Mouse (Mus musculus): Measurements from ENCODE around the gene Ephx1. TPM values are rescaled to one million over a fixed set of nuclear protein-coding genes. Genes with fewer than 3 reads are reported as not detected.
"Not testable (repeated sequence)": the region's sequence is repeated elsewhere in the genome, so short reads cannot be mapped to it uniquely, and the experiment has no call there.

Gene Ephx1
- polyA plus RNA-seq, 1 experiment from 2014 or later = 3.5 TPM

DNA sequence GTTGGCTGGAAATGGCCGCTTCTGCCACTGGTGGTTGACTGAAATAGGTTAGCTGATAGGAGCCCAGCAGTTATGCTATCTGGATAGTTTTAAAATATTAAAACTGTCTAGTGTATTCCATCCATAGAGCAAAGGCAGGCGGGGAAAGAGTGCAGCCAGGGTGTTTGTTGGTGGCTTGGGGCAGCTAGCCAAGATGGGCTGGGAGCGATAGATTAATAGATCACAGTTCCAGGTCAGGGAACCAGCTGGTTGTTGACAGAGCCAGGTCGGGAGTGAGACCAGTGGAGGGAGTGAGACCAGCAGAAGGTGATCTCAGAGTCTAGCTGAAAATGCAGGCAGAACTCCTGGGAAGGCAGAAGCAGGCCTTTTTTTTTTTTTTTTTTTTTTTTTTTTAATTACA lies 16.9 kb upstream of the Ephx1 start:
- Histone ChIP-seq H3K9ac (no peak overlapping the region), H3K27ac (no peak overlapping the region), H3K27me3 (peaks cover 14% of the 10 kb centered on the region), H3K9me3 (replicated peaks) (no peaks in the 10 kb centered on the region), H3K4me1 (replicated peaks) (peaks cover 18% of the 10 kb centered on the region), H3K36me3 (no peaks in the 10 kb centered on the region), H3K4me2 (no peak overlapping the region), H3K4me3 (replicated peaks) (no peak overlapping the region)
- ATAC-seq (ENCODE audit: low read depth) (no peak), DNase-seq (no peak)
- 59% methylated on average over 4 of the region's 4 CpGs for WGBS (ENCODE audit: insufficient replicate concordance)

DNA sequence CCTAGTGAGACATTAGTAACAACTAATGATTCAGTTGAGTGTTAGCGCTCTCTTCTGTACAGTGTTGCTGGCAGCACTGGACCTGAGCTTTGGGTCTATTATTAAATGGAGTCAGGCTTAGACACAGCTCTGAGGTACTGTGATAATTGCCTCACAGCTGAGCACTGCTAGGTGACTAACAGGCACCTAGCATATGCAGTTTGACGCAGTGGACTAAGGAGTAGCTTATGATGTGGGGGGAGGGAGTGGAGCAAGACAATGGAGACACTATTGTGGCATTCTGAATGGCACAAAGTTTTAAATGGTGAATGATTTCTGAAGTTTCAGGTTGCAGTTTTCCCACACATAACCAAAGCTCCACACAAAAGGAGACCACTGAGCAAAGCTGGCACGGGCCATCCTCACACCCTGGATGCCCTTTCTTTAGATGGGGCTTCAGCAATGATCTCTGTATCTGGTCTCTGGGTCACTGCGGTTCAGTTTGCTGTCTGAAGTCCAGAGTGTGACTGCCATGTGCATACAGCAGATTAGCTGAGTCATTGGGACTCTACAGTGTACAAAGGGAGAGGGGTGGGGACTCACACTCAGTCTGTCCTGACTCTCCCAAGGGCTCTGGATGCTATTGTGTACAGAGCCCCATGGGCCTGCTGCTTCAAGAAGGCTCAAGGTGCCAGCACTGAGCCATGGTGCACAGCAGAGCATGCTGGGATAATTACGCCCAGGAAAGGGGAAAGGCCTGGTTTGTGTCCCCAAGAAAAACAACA lies 14.5 kb upstream of the Ephx1 start:
- H3K36me3 ChIP-seq; H3K9me3 ChIP-seq (replicated peaks); H3K4me3 ChIP-seq (replicated peaks); DNase-seq; H3K9ac ChIP-seq; H3K4me2 ChIP-seq; H3K27me3 ChIP-seq; H3K27ac ChIP-seq: not testable (repeated sequence)
- 75% methylated on average over 5 of the region's 5 CpGs for WGBS (ENCODE audit: insufficient replicate concordance)
- peak; percentile 84 for ATAC-seq (ENCODE audit: low read depth)
- H3K4me1 ChIP-seq (replicated peaks) = peaks cover 18% of the 10 kb centered on the region

DNA sequence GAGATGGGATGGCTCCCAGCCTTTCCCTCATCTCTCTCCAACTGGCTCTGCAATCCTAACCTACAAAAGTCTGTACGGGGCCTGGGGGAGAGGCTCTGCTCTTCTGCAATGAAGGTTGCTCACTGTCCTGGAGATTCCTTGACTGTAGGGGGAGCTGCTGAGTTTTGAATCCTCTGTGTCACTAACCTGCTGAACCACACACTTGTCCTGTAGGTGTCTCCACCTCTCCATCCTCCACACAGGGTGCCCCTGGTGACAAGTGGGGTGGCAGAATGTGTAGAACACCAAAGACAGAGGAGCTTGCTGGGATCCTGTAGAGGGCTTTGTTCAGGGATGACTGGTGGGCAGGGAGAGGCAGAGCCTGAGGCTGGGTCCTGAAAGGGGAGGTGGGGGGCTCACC lies 1.6 kb upstream of the Ephx1 start:
- Histone ChIP-seq H3K27ac (no peak overlapping the region), H3K4me1 (replicated peaks) (peaks cover 20% of the 10 kb centered on the region), H3K4me2 (no peak overlapping the region), H3K27me3 (peaks cover 26% of the 10 kb centered on the region), H3K9me3 (replicated peaks) (no peaks in the 10 kb centered on the region), H3K4me3 (replicated peaks) (no peak overlapping the region), H3K9ac (no peak overlapping the region), H3K36me3 (no peaks in the 10 kb centered on the region)
- whole genome bisulfite sequencing (ENCODE audit: insufficient replicate concordance) = 18% methylated on average over 1 of the region's 1 CpGs
- DNase-seq (peak; percentile 63), ATAC-seq (ENCODE audit: low read depth) (peak; percentile 71)

DNA sequence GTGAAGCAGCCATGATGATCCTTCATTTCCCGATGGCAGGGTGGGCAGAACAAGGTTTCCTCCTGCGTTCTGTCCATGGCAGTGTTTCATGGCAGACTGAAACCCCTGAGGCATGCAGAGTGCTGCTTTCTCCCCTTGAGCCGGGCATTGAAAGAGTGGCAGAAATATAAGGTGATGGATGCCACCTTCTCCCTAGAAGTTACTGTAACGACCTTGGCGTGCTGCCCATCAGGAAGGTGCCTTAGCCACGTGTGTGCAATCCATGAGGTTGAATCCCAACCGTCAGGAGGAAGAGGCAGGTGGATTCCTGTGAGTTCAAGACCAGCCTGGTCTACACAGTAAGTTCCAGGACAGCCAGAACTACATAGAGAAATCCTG lies 773 bp upstream of the Ephx1 start:
- peaks cover 28% of the 10 kb centered on the region for H3K4me1 ChIP-seq (replicated peaks)
- ATAC-seq (ENCODE audit: low read depth) (no peak), DNase-seq (no peak)
- H3K9ac ChIP-seq = no peak overlapping the region
- no peak overlapping the region for H3K4me2 ChIP-seq
- no peaks in the 10 kb centered on the region for H3K9me3 ChIP-seq (replicated peaks)
- H3K4me3 ChIP-seq (replicated peaks) = no peak overlapping the region
- H3K36me3 ChIP-seq = no peaks in the 10 kb centered on the region
- 53% methylated on average over 7 of the region's 7 CpGs for WGBS (ENCODE audit: insufficient replicate concordance)
- H3K27ac ChIP-seq = no peak overlapping the region
- peaks cover 34% of the 10 kb centered on the region for H3K27me3 ChIP-seq

DNA sequence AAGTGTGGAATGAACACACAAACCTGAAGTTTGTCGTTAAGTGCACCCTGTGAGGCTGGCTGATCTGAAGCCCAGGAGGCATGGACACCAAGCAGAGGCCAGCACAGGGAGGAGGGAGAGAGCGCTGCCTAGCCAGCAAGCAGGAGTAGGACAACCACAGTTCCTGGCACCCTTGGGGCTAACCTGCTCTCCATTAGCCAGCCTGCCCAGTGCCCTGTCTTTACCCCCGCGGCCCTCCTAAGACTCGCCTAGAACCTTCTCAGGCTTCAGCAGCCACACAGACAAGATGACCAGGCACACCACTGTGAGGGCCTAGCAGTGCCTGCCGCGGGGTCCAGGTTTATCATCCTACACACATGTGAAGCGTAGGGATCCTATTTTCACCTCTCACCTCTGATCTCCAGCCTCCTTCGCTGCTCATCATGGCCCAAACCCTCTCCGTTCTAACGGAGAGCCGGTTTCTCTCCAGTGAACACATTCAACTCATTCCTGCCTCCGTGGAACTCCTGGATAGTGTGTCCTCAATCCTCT lies 2.7 kb downstream of the Ephx1 start:
- Histone ChIP-seq H3K4me3 (replicated peaks) (no peak overlapping the region), H3K27me3 (peaks cover 48% of the 10 kb centered on the region)
- WGBS (ENCODE audit: insufficient replicate concordance) = 69% methylated on average over 13 of the region's 13 CpGs

DNA sequence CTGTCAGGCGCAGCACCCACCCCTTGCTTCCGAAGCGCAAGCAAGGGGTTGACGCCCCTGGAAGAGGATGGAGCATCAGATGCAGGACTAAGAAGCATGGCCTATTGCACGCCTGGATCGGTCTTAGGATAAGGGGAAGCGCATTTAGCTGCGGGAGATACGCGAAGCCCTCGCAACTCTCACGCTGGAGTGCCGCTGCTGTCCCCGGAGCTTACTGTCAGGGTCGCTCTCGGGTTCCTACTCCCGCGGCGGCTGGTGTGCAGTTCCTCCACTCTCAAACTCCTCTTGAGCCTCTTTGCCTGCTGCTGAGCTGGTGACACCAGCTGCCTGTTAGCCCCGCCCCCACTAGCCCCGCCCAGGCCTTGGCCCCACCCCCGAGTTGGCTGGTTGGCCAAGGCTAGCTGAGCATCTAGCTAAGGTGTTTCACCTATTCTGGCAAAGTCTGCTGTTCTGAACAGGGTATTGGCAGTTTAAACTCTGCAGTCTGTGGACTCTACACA lies 3.4 kb downstream of the Ephx1 start:
- ATAC-seq (ENCODE audit: low read depth) = peak; percentile 70
- Histone ChIP-seq H3K27ac (peak overlapping the region; percentile 19), H3K27me3 (peaks cover 48% of the 10 kb centered on the region), H3K9ac (peak overlapping the region; percentile 43), H3K4me3 (replicated peaks) (peak overlapping the region; percentile 53), H3K9me3 (replicated peaks) (no peaks in the 10 kb centered on the region), H3K36me3 (no peaks in the 10 kb centered on the region), H3K4me2 (peak overlapping the region; percentile 74), H3K4me1 (replicated peaks) (peaks cover 38% of the 10 kb centered on the region)
- peak; percentile 58 for DNase-seq
- 1% methylated on average over 22 of the region's 22 CpGs for WGBS (ENCODE audit: insufficient replicate concordance)

More for the DNA sequence above, 2.7 kb downstream of the Ephx1 start:
- ATAC-seq (ENCODE audit: low read depth) = no peak
- H3K27ac ChIP-seq = no peak overlapping the region
- no peaks in the 10 kb centered on the region for H3K36me3 ChIP-seq
- H3K9ac ChIP-seq = no peak overlapping the region
- no peaks in the 10 kb centered on the region for H3K9me3 ChIP-seq (replicated peaks)
- peaks cover 38% of the 10 kb centered on the region for H3K4me1 ChIP-seq (replicated peaks)
- DNase-seq = no peak
- H3K4me2 ChIP-seq = no peak overlapping the region

DNA sequence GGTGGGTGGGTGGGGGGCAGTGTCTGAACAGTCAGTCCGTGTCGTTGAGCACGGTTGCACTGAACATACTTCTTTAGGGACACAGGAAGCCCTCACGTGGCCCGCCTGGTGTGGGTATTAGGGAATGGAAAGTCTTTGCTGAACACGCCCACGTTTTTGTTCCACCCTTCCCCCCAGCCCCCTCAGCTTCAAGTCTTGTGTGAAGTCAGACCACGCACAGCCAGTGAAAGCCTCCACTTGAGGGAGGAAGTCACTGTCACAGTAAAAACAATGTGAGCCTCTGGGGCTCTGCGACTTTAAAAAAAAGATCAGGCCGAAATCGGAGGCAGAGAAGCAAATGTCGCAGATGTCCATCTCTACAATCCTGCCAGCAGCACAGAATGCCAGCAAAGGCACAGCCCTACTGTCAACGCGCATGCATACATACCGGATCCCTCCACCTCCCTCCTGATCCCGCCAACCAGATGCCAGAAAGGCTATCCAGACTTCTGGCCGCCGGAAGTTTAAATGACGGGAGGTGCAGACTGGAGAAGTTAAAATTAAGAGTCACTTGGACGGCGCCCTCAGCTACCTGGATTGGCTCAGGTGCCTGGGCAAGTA lies 4.1 kb downstream of the Ephx1 start:
- peak overlapping the region; percentile 43 for H3K9ac ChIP-seq
- H3K4me1 ChIP-seq (replicated peaks) = peaks cover 38% of the 10 kb centered on the region
- H3K9me3 ChIP-seq (replicated peaks) = no peaks in the 10 kb centered on the region
- H3K4me2 ChIP-seq = peak overlapping the region; percentile 74
- no peaks in the 10 kb centered on the region for H3K36me3 ChIP-seq
- peak overlapping the region; percentile 53 for H3K4me3 ChIP-seq (replicated peaks)
- peak overlapping the region; percentile 19; the same call in 1 of the 2 replicates for H3K27ac ChIP-seq
- DNase-seq = no peak
- 4% methylated on average over 21 of the region's 21 CpGs for WGBS (ENCODE audit: insufficient replicate concordance)
- ATAC-seq (ENCODE audit: low read depth) = no peak
- H3K27me3 ChIP-seq = peaks cover 52% of the 10 kb centered on the region

DNA sequence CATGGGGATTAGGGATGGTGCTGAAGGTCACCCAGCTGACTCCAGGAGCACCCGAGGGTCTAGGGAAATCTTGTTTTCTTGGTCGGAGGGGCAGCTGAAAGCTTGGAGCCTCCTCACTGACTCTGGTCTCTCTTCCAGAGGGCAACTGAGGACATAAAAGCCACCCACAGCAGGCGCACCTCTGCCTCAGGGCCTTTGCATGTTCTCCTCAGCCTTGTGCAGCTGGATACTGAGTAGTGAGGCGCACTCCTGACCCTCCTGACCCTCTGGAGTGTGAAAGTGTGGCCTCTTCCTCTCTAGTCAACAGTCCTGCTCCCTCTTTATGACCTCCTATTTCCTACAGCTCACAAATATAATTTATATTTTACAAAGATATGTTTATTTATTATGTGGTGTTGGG lies 4.7 kb downstream of the Ephx1 start:
- Histone ChIP-seq H3K27me3 (peaks cover 52% of the 10 kb centered on the region), H3K9ac (no peak overlapping the region; the same call in 1 of the 2 replicates), H3K4me1 (replicated peaks) (peaks cover 33% of the 10 kb centered on the region), H3K36me3 (no peaks in the 10 kb centered on the region), H3K27ac (no peak overlapping the region), H3K4me3 (replicated peaks) (no peak overlapping the region), H3K4me2 (no peak overlapping the region), H3K9me3 (replicated peaks) (no peaks in the 10 kb centered on the region)
- DNase-seq (no peak), ATAC-seq (ENCODE audit: low read depth) (no peak)
- 59% methylated on average over 4 of the region's 4 CpGs for WGBS (ENCODE audit: insufficient replicate concordance)

DNA sequence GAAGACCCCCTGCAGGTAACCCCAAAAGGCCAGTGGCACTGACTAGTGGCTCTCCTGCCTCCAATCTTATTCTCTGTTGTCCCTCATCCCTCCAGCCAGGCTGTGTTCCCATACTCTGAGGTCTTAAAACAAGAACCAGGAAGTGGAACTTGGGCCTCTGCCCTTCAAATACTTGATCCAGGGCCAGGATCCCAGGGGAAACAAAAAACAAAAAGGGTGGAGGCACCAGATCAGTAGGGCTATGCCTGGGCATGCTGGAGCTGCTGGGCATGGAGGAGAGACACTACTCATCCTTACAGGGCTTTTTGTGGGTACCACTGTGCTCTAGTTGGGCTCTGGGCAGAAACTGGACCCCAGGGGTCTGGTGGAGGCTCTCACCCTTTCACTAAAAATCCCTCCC lies 5.1 kb downstream of the Ephx1 start:
- Histone ChIP-seq H3K27ac (no peak overlapping the region), H3K4me2 (no peak overlapping the region), H3K9me3 (replicated peaks) (no peaks in the 10 kb centered on the region), H3K4me3 (replicated peaks) (no peak overlapping the region), H3K4me1 (replicated peaks) (peaks cover 28% of the 10 kb centered on the region), H3K36me3 (no peaks in the 10 kb centered on the region), H3K9ac (no peak overlapping the region), H3K27me3 (peaks cover 52% of the 10 kb centered on the region)
- no peak for ATAC-seq (ENCODE audit: low read depth)
- no peak for DNase-seq

DNA sequence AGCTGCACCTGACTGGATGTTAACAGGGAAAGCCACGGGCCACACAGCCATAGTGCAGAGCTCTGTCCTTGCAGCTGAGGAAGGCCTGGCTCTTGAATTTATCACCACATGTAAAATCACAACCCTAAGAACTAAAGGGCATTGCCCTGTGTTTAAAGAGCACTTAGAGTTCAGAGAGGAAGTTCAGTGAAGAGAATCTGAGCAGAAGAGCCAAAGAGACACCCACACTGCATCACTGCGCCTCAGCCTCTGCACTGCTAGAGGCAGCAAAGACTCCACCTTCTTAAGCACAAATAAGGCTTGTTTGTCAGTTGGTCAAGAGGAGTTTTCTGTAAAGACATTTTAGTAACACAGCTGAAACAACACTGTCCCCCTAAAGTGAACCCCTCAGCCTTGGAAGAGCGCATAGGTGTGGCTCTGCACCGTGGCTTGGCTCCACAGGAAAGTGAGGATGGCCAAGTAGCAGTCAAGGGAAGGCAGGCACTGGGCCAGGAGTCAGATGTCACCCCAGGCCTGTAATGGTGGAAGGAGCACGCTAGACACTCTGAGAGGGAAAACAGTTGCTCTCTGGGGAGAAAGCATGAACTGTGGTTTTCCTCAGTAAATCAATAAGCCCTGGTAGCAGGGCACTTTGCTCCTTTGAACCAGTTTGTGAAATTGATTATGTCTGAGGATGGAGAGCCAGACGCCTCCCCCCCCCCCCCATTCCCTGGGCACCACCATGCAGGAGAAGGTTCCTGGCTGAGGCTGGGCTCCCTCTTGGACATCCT lies 5.8 kb downstream of the Ephx1 start:
- WGBS (ENCODE audit: insufficient replicate concordance) = 69% methylated on average over 6 of the region's 6 CpGs
- Histone ChIP-seq H3K27me3 (peaks cover 52% of the 10 kb centered on the region), H3K9ac (no peak overlapping the region), H3K4me2 (no peak overlapping the region), H3K9me3 (replicated peaks) (no peaks in the 10 kb centered on the region), H3K27ac (no peak overlapping the region), H3K4me3 (replicated peaks) (no peak overlapping the region), H3K4me1 (replicated peaks) (peaks cover 28% of the 10 kb centered on the region), H3K36me3 (no peaks in the 10 kb centered on the region)
- no peak for ATAC-seq (ENCODE audit: low read depth)
- DNase-seq = no peak

DNA sequence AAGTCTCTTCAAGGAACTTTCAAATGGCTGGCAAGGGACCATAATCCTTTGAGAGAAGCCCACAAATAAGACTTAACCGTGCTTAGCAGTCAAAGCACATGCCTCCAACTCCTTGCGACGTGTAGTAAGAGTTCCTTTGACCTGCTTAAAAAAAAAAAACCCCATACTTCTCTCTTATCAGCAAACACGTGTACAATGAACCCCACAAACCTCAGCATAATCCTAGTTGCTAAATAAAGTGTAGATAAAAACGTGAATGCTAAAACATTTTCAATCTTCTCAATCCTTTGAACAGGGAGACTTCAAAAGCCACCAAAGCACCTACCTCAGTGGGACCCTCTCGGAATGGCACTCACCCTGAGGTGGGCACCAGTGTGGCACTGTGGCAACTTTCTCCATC lies 7.3 kb downstream of the Ephx1 start:
- Histone ChIP-seq H3K4me3 (replicated peaks) (no peak overlapping the region), H3K27ac (no peak overlapping the region), H3K27me3 (peaks cover 44% of the 10 kb centered on the region), H3K36me3 (no peaks in the 10 kb centered on the region), H3K4me1 (replicated peaks) (peaks cover 31% of the 10 kb centered on the region), H3K9me3 (replicated peaks) (no peaks in the 10 kb centered on the region), H3K4me2 (no peak overlapping the region), H3K9ac (no peak overlapping the region)
- DNase-seq (no peak), ATAC-seq (ENCODE audit: low read depth) (no peak)
- whole genome bisulfite sequencing (ENCODE audit: insufficient replicate concordance) = 34% methylated on average over 6 of the region's 6 CpGs

Data from liver, embryonic 13.5 days (tissue).